Mouse (Mus musculus) cerebellum, adult 2 months (tissue): ENCODE measurements around the gene Ttc39b.

Experiments
- CTCF ChIP-seq: fragments of 200-500 bp; IDR thresholded peaks from 2 replicates; pipeline ENCODE4 v1.5.1; 2011; ENCODE audit warnings: low read depth, mild to moderate bottlenecking, control low read depth, low read length, moderate library complexity, borderline replicate concordance; ENCODE audit not compliant: insufficient read depth
- POLR2A ChIP-seq: fragments of 200-500 bp; IDR thresholded peaks from 2 replicates; pipeline ENCODE4 v1.6.1; 2011; ENCODE audit warnings: low read length, control low read depth, borderline replicate concordance; ENCODE audit not compliant: insufficient read depth

DNA sequence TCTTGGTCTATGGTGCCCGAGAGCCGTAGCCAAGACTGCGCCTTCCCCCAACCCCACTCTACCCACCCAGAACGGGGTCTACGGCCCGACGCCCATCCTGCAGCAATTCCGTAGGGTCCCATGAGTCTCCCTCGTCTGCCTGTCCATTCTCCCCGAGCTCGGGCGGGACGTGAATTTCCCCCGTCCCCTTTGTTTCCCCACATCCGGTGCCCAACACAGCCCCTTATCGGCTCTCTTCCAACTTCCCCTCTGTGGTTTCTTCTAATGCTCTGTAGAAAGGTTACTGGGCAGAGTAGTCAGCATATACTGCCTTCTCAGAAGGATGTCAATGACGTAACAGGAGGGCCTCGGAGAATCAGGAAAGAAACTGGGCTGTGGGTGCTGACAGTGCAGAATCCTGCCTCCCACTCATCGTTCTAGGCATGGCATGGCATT lies 50.4 kb downstream of the Ttc39b start:
- no peak for TF ChIP-seq POLR2A
- TF ChIP-seq CTCF: no peak
